Mouse (Mus musculus) intestine, postnatal 0 days (tissue): ENCODE results near the gene Ufd1. TPM values are rescaled to one million over a fixed set of nuclear protein-coding genes. Genes with fewer than 3 reads are reported as not detected.
"Not testable (repeated sequence)": the region's sequence is repeated elsewhere in the genome, so short reads cannot be mapped to it uniquely, and the experiment has no call there.

ENCODE experiments used
- ATAC-seq: fragments of 200-750 bp; cut with Nextera tagmentation; 2 replicates; pipeline ENCODE4 v1.8.0; 2017; ENCODE audit warnings: mild to moderate bottlenecking, moderate TSS enrichment, moderate library complexity
- H3K27ac ChIP-seq: fragments of 300-500 bp; sonication (generic); 2 replicates; pipeline ENCODE4 v1.5.1; 2014; ENCODE audit warnings: mild to moderate bottlenecking, low read depth, low read length, moderate library complexity
- H3K27me3 ChIP-seq: fragments of 300-500 bp; sonication (generic); replicated peaks from 2 replicates; pipeline ENCODE4 v1.6.1; 2014; ENCODE audit warnings: low read length, mixed read lengths; ENCODE audit not compliant: control insufficient read depth, insufficient read depth
- H3K36me3 ChIP-seq: fragments of 300-500 bp; sonication (generic); 2 replicates; pipeline ENCODE4 v1.6.1; 2014; ENCODE audit warnings: mild to moderate bottlenecking, moderate library complexity; ENCODE audit not compliant: control insufficient read depth, insufficient read depth
- H3K4me1 ChIP-seq: fragments of 300-500 bp; sonication (generic); replicated peaks from 2 replicates; pipeline ENCODE4 v1.6.1; 2014; ENCODE audit warnings: antibody characterized with exemption, low read length, mixed read lengths; ENCODE audit not compliant: control insufficient read depth, insufficient read depth
- H3K4me2 ChIP-seq: fragments of 300-500 bp; sonication (generic); replicated peaks from 2 replicates; pipeline ENCODE4 v1.6.1; 2014; ENCODE audit warnings: low read depth, mild to moderate bottlenecking, moderate library complexity
- H3K4me3 ChIP-seq: fragments of 300-500 bp; sonication (generic); 2 replicates; pipeline ENCODE4 v1.5.1; 2014; ENCODE audit warnings: low read depth, low read length
- H3K9ac ChIP-seq: fragments of 300-500 bp; sonication (generic); 2 replicates; pipeline ENCODE4 v1.6.1; 2014; ENCODE audit warnings: mild to moderate bottlenecking, low read depth, low read length
- H3K9me3 ChIP-seq: fragments of 300-500 bp; sonication (generic); 2 replicates; pipeline ENCODE4 v1.6.1; 2016; ENCODE audit warnings: mixed run types; ENCODE audit not compliant: control insufficient read depth
- CTCF ChIP-seq: sonication (generic); IDR thresholded peaks from 2 replicates; pipeline ENCODE4 v1.5.1; 2016; ENCODE audit warnings: low read depth, mild to moderate bottlenecking, control low read depth, antibody characterized with exemption, moderate library complexity
- WGBS: fragments of 180-500 bp; shearing (Covaris S2); extraction: QIAGEN DNeasy Blood & Tissue Kit; methylation state at CpG from one replicate; pipeline ENCODE4 v1.1.7; 2014; 5-methylcytosine and 5-hydroxymethylcytosine counted together
- polyA plus RNA-seq: library from polyadenylated mRNA; unstranded; fragments of >200 nt; fragmentation: Nextera tagmentation; extraction: Ambion mirVana; gene quantifications from 2 replicates; pipeline ENCODE4 v1.2.1, GENCODE M21; 2015

The Ufd1 gene
- polyA plus RNA-seq, 1 experiment from 2014 or later = 50.1 TPM

DNA sequence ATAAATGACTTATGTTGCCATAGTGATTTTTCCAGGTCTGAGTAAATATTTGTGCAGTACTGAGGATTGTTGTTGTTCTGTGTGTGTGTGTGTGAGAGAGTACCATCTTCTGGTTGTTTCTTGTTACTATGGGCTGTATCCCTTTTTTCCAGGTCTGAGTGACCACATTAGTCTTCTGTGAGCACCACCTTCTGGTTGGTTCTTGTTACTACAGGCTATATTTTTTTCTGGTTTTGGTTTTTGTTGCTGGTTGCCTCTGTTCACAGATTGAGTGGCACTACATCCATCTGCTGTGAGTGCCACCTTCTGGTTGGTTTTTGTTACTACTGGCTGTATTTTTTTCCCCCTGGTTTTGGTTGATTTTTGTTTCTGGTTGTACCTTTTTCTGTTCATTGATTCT lies 47.0 kb downstream of the Ufd1 start:
- Histone ChIP-seq H3K4me2 (no peak overlapping the region), H3K27ac (no peak overlapping the region), H3K4me1 (no peaks in the 10 kb centered on the region), H3K36me3 (no peaks in the 10 kb centered on the region), H3K27me3 (no peaks in the 10 kb centered on the region), H3K9ac (no peak overlapping the region), H3K9me3 (no peaks in the 10 kb centered on the region), H3K4me3 (no peak overlapping the region)
- no peak for ATAC-seq
- TF ChIP-seq CTCF = peak; percentile 77

- no peak for TF ChIP-seq CTCF
- Histone ChIP-seq H3K27ac (no peak overlapping the region), H3K4me3 (no peak overlapping the region), H3K9ac (no peak overlapping the region), H3K9me3 (no peaks in the 10 kb centered on the region), H3K4me2 (no peak overlapping the region), H3K27me3 (no peaks in the 10 kb centered on the region), H3K36me3 (no peaks in the 10 kb centered on the region), H3K4me1 (no peaks in the 10 kb centered on the region)
- no peak for ATAC-seq
- WGBS = 77% methylated on average over 1 of the region's 1 CpGs
Observed at GRCm38 (mm10) chr16:18860186-18860585, 48.6 kb downstream of the Ufd1 start.

GRCm38 (mm10) chr16:18870495-18870894 lies 58.9 kb downstream of the Ufd1 start:
- H3K9ac ChIP-seq, H3K9me3 ChIP-seq, H3K27me3 ChIP-seq, ATAC-seq, H3K4me1 ChIP-seq, H3K4me3 ChIP-seq, H3K4me2 ChIP-seq, H3K27ac ChIP-seq: not testable (repeated sequence)
- 69% methylated on average over 1 of the region's 1 CpGs for WGBS
- peaks cover 22% of the 10 kb centered on the region; the same call in 1 of the 2 replicates for H3K36me3 ChIP-seq

- ATAC-seq = no peak; the same call in 1 of the 2 replicates
- H3K4me3 ChIP-seq = peak overlapping the region; percentile 91
- TF ChIP-seq CTCF = no peak
- H3K9ac ChIP-seq = peak overlapping the region; percentile 84
- peak overlapping the region; percentile 86 for H3K4me2 ChIP-seq
- H3K9me3 ChIP-seq = no peaks in the 10 kb centered on the region
- H3K27me3 ChIP-seq = no peaks in the 10 kb centered on the region
- 1% methylated on average over 17 of the region's 17 CpGs for WGBS
- peaks cover 20% of the 10 kb centered on the region; the same call in 1 of the 2 replicates for H3K36me3 ChIP-seq
- H3K4me1 ChIP-seq = no peaks in the 10 kb centered on the region
- peak overlapping the region; percentile 94 for H3K27ac ChIP-seq
Observed at GRCm38 (mm10) chr16:18876091-18876441, 64.5 kb downstream of the Ufd1 start.

- Histone ChIP-seq H3K27me3 (no peaks in the 10 kb centered on the region), H3K4me1 (no peaks in the 10 kb centered on the region), H3K4me3 (peak within 1 kb of the TSS; percentile 91), H3K9me3 (no peaks in the 10 kb centered on the region), H3K36me3 (peaks cover 18% of the 10 kb centered on the region; the same call in 1 of the 2 replicates), H3K9ac (peak within 1 kb of the TSS; percentile 84), H3K4me2 (peak within 1 kb of the TSS; percentile 86), H3K27ac (peak within 1 kb of the TSS; percentile 94)
- peak; percentile 92 for ATAC-seq
- TF ChIP-seq CTCF = peak; percentile 14; the same call in 1 of the 2 replicates
- WGBS = under 1% methylated on average over 91 of the region's 93 CpGs
Observed at GRCm38 (mm10) chr16:18876442-18877308, 65.1 kb downstream of the Ufd1 start, which contains the start of the genes Mrpl40 and Hira. TSS of gene Mrpl40 (minus strand) at chr16:18876862. TSS of gene Hira (plus strand) at chr16:18877037.

GRCm38 (mm10) chr16:18877386-18878090 lies 66.0 kb downstream of the Ufd1 start:
- Histone ChIP-seq H3K27me3 (no peaks in the 10 kb centered on the region), H3K4me2 (peak overlapping the region; percentile 86), H3K36me3 (peaks cover 17% of the 10 kb centered on the region; the same call in 1 of the 2 replicates), H3K4me3 (peak overlapping the region; percentile 91), H3K4me1 (no peaks in the 10 kb centered on the region), H3K9me3 (no peaks in the 10 kb centered on the region), H3K27ac (peak overlapping the region; percentile 94), H3K9ac (peak overlapping the region; percentile 84)
- peak; percentile 69 for TF ChIP-seq CTCF
- ATAC-seq = peak; percentile 45
- under 1% methylated on average over 40 of the region's 43 CpGs for WGBS
